Mouse (Mus musculus): ENCODE data around the gene Apoa1. TPM values are rescaled to one million over a fixed set of nuclear protein-coding genes. Genes with fewer than 3 reads are reported as not detected.
A peak's percentile ranks its signal among the peaks of the same experiment; 100 is the strongest.

Apoa1 gene
- polyA plus RNA-seq, 1 experiment: 2.0 TPM

DNA sequence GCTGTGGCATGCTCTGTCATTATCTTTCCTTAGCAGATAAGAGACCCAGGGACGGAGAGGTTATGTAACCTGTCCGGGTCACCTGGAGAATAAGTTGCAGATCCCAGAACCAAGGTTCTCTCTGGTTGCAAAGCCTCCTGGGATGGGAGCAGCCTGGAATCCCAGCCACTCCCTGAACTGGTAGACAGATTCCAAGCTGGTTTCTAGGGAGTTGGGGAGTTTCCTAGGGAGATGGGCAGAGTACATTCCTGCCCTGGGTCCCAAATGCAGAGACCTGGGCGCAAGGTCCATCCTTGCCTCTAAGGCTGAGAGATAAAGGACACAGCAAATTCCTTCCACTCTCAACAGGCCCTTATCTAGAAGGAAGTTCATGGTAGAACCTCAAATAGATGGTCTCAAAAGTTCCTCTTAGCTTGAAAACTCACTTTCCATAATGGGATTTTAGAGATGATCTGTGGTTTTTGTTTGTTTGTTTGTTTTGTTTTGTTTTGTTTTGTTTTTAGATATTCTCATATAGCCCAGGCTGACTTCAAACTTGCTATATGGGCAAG, 1.2 kb upstream of the Apoa1 start:
- no peak for TF ChIP-seq CTCF (IDR thresholded peaks at IDR 0.05; ENCODE audit: extremely low read depth, insufficient read depth, low read length)
- no peak for TF ChIP-seq POLR2A (IDR thresholded peaks at IDR 0.05; ENCODE audit: extremely low read depth, insufficient read depth, low read length)

DNA sequence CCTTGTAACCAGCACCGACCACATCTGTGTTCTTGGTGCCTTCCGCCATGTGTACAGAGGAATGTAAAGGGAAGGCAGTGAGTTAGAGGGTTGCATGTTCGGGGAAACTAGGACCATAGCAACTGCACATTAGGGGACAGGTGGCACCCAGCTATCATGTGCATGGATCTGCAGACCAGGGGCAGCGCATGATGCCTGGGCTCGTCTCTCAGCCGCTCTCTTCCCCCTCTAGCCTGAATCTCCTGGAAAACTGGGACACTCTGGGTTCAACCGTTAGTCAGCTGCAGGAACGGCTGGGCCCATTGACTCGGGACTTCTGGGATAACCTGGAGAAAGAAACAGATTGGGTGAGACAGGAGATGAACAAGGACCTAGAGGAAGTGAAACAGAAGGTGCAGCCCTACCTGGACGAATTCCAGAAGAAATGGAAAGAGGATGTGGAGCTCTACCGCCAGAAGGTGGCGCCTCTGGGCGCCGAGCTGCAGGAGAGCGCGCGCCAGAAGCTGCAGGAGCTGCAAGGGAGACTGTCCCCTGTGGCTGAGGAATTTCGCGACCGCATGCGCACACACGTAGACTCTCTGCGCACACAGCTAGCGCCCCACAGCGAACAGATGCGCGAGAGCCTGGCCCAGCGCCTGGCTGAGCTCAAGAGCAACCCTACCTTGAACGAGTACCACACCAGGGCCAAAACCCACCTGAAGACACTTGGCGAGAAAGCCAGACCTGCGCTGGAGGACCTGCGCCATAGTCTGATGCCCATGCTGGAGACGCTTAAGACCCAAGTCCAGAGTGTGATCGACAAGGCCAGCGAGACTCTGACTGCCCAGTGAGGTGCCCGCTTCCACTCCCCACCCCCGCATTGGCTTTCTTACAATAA, 1.4 kb downstream of the Apoa1 start:
- Histone ChIP-seq H3K4me1 (ENCODE audit: control insufficient read depth, insufficient read depth, low read length) (no peaks in the 10 kb centered on the region), H3K4me3 (ENCODE audit: insufficient read depth, low read length) (peak overlapping the region; percentile 44), H3K27ac (ENCODE audit: insufficient read depth, low read length) (no peak overlapping the region)
- peak; percentile 65 for TF ChIP-seq CTCF (IDR thresholded peaks at IDR 0.05; ENCODE audit: extremely low read depth, insufficient read depth, low read length)
- peak; percentile 73; the same call in 1 of the 2 replicates for TF ChIP-seq POLR2A (IDR thresholded peaks at IDR 0.05; ENCODE audit: extremely low read depth, insufficient read depth, low read length)

More for the DNA sequence above, 1.2 kb upstream of the Apoa1 start:
- Histone ChIP-seq H3K27ac (ENCODE audit: insufficient read depth, low read length) (no peak overlapping the region), H3K4me1 (ENCODE audit: control insufficient read depth, insufficient read depth, low read length) (no peaks in the 10 kb centered on the region), H3K4me3 (ENCODE audit: insufficient read depth, low read length) (no peak overlapping the region)

DNA sequence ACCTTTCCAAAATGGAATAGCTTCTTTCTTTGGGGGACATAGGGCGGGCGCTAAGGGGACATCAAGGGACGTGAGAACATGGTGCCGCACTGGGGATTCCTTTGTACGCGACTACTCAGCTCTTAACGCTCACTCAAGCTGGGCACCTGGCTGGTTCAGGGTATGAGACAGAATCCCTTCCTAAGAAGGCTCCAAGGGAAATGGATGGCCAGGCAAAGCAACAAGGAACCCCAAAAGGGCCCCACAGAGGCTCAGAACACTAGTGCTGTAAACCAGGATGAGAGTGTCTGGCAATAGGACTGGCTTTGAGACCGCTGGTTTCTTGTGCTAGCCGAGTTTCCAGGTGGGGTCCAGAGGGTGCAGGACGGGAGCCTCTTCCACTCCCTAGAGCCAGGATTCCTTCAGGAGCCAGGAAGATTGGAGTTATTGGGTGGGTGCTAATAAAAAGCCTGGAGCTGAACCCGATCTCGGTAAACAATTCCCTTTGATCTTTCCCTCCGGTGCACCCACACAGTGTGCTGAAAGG, 2.1 kb downstream of the Apoa1 start:
- Histone ChIP-seq H3K4me3 (ENCODE audit: insufficient read depth, low read length) (peak overlapping the region; percentile 44), H3K4me1 (ENCODE audit: control insufficient read depth, insufficient read depth, low read length) (no peaks in the 10 kb centered on the region), H3K27ac (ENCODE audit: insufficient read depth, low read length) (no peak overlapping the region)
- no peak for TF ChIP-seq POLR2A (IDR thresholded peaks at IDR 0.05; ENCODE audit: extremely low read depth, insufficient read depth, low read length)
- no peak for TF ChIP-seq CTCF (IDR thresholded peaks at IDR 0.05; ENCODE audit: extremely low read depth, insufficient read depth, low read length)

DNA sequence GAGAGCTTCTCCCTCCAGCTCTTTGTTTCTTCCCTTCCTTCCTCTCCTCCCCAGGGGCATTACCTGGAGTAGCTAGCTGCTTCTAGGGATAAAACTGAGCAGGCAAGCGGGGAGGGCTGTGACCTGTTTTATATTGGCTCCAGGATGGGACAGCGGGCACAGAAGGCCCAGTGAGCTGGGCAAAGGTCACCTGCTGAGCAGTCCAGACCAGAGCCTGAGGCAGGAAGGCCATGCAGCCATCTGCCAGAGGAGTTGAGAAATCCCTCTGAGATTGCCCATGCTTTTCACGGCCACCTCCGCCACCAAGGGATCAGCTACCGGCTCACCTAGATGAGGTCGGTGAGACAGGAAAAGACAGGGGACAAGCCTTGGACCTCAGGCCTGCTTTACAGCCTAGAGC, 6.8 kb downstream of the Apoa1 start:
- Histone ChIP-seq H3K27ac (ENCODE audit: insufficient read depth, low read length) (no peak overlapping the region), H3K4me3 (ENCODE audit: insufficient read depth, low read length) (no peak overlapping the region), H3K4me1 (ENCODE audit: control insufficient read depth, insufficient read depth, low read length) (no peaks in the 10 kb centered on the region)
- TF ChIP-seq POLR2A (IDR thresholded peaks at IDR 0.05; ENCODE audit: extremely low read depth, insufficient read depth, low read length): no peak
- TF ChIP-seq CTCF (IDR thresholded peaks at IDR 0.05; ENCODE audit: extremely low read depth, insufficient read depth, low read length): no peak

DNA sequence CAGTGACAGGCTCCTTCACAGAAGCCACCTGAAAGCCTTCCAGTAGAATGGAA, 7.0 kb downstream of the Apoa1 start, which contains the start of gene Apoc3:
Apoc3 (minus strand) TSS at position 41 of the 53 bp plus-strand sequence.
- Histone ChIP-seq H3K4me1 (ENCODE audit: control insufficient read depth, insufficient read depth, low read length) (no peaks in the 10 kb centered on the region), H3K4me3 (ENCODE audit: insufficient read depth, low read length) (no peak within 1 kb of the TSS), H3K27ac (ENCODE audit: insufficient read depth, low read length) (no peak within 1 kb of the TSS)
- TF ChIP-seq CTCF (IDR thresholded peaks at IDR 0.05; ENCODE audit: extremely low read depth, insufficient read depth, low read length) (no peak), POLR2A (IDR thresholded peaks at IDR 0.05; ENCODE audit: extremely low read depth, insufficient read depth, low read length) (no peak)

DNA sequence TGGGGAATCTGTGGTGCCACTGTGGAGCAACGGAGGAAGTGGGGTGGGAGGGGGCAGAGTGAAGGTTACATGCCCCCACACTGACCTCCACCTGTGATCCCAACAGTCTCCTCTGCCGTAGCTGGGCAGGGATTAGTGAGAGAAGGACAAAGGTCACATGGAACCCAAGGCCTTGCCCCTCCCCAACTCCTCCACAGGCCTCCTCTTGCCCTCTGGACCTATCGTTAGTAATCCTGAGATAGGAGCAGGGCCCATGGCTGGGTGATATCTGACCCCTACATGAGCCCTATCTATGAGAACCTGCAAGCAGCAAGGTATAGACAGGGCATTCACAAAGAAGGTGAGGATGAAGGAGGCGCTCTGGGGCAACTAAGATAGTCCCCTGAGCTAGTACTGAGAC, 7.3 kb downstream of the Apoa1 start:
- Histone ChIP-seq H3K4me3 (ENCODE audit: insufficient read depth, low read length) (no peak overlapping the region), H3K27ac (ENCODE audit: insufficient read depth, low read length) (no peak overlapping the region), H3K4me1 (ENCODE audit: control insufficient read depth, insufficient read depth, low read length) (no peaks in the 10 kb centered on the region)
- TF ChIP-seq POLR2A (IDR thresholded peaks at IDR 0.05; ENCODE audit: extremely low read depth, insufficient read depth, low read length) (no peak), CTCF (IDR thresholded peaks at IDR 0.05; ENCODE audit: extremely low read depth, insufficient read depth, low read length) (no peak)

DNA sequence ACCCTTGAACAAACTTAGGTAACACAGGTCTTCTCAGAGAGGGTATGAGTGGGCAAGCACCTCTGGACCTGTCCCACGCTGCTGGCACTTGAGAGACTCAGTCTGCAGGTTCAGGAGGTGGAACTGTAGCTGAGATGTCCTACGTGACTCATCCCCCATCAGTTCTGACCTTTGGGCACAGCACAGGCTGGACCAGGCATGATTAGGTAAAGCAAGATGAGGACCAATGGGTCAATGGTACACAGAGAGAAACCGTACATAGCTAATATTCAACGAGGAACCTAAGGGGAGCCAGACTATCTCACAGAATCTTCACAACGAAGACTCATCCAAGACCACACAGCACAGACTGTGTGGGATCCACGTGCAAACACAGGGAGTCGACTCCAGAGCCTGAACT, 10.5 kb downstream of the Apoa1 start:
- no peaks in the 10 kb centered on the region for H3K4me1 ChIP-seq (ENCODE audit: control insufficient read depth, insufficient read depth, low read length)
- no peak for TF ChIP-seq CTCF (IDR thresholded peaks at IDR 0.05; ENCODE audit: extremely low read depth, insufficient read depth, low read length)

DNA sequence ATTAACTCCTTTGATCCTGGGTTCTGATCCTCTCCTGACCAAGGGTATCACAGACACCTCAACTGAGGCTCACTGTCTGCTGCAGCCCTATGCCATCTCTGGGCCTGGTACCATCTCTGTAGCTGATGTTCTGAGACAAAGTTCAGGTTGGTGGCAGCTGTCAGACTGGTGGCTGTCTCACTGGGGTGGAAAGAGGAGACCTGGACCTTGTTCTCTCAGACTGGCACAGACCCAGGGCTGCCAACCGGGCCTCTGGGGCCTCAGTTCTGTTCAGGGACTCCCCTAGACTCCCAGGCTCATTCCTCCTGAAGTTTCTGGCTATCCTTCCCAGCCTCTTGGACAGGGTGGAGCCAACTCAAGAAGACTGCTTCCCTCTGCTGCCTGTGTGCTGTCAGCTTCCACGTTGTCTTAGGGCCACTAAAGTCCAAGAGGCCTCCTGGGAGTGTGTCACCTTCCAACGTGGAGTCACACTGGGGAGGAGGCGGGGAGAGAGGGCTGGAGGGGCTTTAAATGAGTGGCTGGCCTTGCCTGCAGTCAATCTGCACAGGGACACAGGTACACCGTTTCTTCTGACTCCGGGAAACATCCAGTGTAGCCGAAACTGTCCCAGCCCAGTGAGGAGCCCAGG, 12.3 kb downstream of the Apoa1 start, which contains the start of gene Apoa4:
Apoa4 (plus strand) TSS at position 171 of the 628 bp plus-strand sequence.
- no peak within 1 kb of the TSS for H3K27ac ChIP-seq (ENCODE audit: insufficient read depth, low read length)
- TF ChIP-seq POLR2A (IDR thresholded peaks at IDR 0.05; ENCODE audit: extremely low read depth, insufficient read depth, low read length): no peak
- H3K4me1 ChIP-seq (ENCODE audit: control insufficient read depth, insufficient read depth, low read length): no peaks in the 10 kb centered on the region
- no peak within 1 kb of the TSS for H3K4me3 ChIP-seq (ENCODE audit: insufficient read depth, low read length)

More for the DNA sequence above, 10.5 kb downstream of the Apoa1 start:
- Histone ChIP-seq H3K27ac (ENCODE audit: insufficient read depth, low read length) (no peak overlapping the region), H3K4me3 (ENCODE audit: insufficient read depth, low read length) (no peak overlapping the region)

DNA sequence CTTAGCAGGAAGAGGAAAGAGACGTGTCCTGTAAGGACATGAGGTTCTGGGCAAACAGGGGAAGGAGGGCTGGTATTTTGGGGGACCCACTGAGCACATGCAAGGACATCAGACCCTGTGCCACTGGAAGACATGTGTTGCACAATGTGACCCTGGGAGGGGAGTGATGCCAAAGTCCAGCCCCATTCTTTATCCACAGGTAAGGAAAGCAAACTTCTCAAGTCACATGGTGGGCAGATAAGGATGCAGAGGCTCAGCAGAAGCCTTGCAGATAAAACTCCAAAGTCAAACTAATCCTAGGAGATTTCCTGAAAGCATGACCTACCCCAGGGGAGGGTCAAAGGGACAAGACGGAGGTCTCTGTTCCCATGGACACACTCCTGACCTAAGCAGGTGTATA, 13.4 kb downstream of the Apoa1 start:
- Histone ChIP-seq H3K4me1 (ENCODE audit: control insufficient read depth, insufficient read depth, low read length) (no peaks in the 10 kb centered on the region), H3K27ac (ENCODE audit: insufficient read depth, low read length) (no peak overlapping the region), H3K4me3 (ENCODE audit: insufficient read depth, low read length) (no peak overlapping the region)
- TF ChIP-seq POLR2A (IDR thresholded peaks at IDR 0.05; ENCODE audit: extremely low read depth, insufficient read depth, low read length): no peak

DNA sequence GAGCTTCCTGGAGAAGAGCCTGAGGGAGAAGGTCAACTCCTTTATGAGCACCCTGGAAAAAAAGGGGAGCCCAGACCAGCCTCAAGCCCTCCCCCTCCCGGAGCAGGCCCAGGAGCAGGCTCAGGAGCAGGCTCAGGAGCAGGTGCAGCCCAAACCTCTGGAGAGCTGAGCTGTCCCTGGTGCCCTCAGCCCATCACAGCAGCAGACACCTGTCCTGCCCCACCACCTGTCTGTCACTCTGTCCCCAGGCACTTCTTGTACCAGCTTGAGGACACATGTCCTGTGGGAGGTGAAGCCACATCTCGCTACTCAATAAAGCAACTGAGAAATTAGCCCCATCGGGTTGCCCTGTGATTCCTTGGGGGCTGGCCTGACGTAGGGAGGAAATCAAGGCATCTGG, 14.7 kb downstream of the Apoa1 start:
- H3K27ac ChIP-seq (ENCODE audit: insufficient read depth, low read length): no peak overlapping the region

More for the DNA sequence above, 14.7 kb downstream of the Apoa1 start:
- TF ChIP-seq POLR2A (IDR thresholded peaks at IDR 0.05; ENCODE audit: extremely low read depth, insufficient read depth, low read length) (no peak), CTCF (IDR thresholded peaks at IDR 0.05; ENCODE audit: extremely low read depth, insufficient read depth, low read length) (no peak)
- Histone ChIP-seq H3K4me1 (ENCODE audit: control insufficient read depth, insufficient read depth, low read length) (no peaks in the 10 kb centered on the region), H3K4me3 (ENCODE audit: insufficient read depth, low read length) (no peak overlapping the region)
